Mouse (Mus musculus): ENCODE results near the gene Socs7.

- no peak for TF ChIP-seq POLR2A (IDR thresholded peaks at IDR 0.05; ENCODE audit: borderline replicate concordance, low read depth, low read length)
- no peak for TF ChIP-seq CTCF (IDR thresholded peaks at IDR 0.05; ENCODE audit: low read depth, low read length)
Observed at GRCm38 (mm10) chr11:97447979-97448378, 85.6 kb downstream of the Socs7 start.
